Mouse (Mus musculus) thymus, adult 2 months (tissue): ENCODE measurements around the gene BC049352.

Experiments
- CTCF ChIP-seq: fragments of 200-500 bp; IDR thresholded peaks from 2 replicates; pipeline ENCODE4 v1.5.1; 2012; ENCODE audit warnings: mild to moderate bottlenecking, control low read depth, low read length, moderate library complexity, borderline replicate concordance; ENCODE audit not compliant: control insufficient read depth, poor library complexity, insufficient read depth; ENCODE audit errors: extremely low read depth
- POLR2A ChIP-seq: fragments of 200-500 bp; IDR thresholded peaks from 2 replicates; pipeline ENCODE4 v1.6.1; 2012; ENCODE audit warnings: mild to moderate bottlenecking, low read length, control low read depth, moderate library complexity; ENCODE audit not compliant: control insufficient read depth, poor library complexity, insufficient read depth; ENCODE audit errors: extremely low read depth

DNA sequence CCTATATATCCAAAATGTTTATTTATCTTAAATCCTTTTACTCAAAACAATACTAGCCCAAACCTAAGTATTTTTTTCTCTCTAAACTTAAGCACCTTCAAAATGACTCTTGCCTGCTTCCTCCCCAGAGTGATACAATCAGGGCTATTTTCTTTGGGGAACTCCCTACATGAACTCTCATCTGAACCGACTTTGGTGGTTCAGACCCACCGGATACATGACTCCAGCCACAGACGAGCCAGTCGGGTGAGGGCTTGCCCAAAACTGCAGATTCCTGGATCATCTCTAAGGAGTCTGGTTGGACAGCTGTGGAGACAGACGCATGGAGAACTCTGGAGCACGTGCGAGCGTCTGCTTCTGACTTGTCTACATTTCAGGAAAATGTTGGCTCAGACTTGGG is 47.6 kb downstream of the BC049352 start:
- no peak for TF ChIP-seq CTCF
- TF ChIP-seq POLR2A = no peak
